Mouse (Mus musculus) cerebellum, adult 2 months (tissue): Measurements from ENCODE around the gene Arhgef2. TPM values are rescaled to one million over a fixed set of nuclear protein-coding genes. Genes with fewer than 3 reads are reported as not detected.
A peak's percentile ranks its signal among the peaks of the same experiment; 100 is the strongest.

Experiments
- DNase-seq, 2 experiments: peaks; one replicate each; pipeline ENCODE4 v3.0.0; 2021
- H3K27ac ChIP-seq: fragments of 200-500 bp; 2 replicates; pipeline ENCODE4 v1.5.1; 2012; ENCODE audit warnings: low read length, control low read depth, inconsistent platforms; ENCODE audit not compliant: insufficient read depth
- H3K27me3 ChIP-seq: fragments of 200-500 bp; 2 replicates; pipeline ENCODE4 v1.6.1; 2012; ENCODE audit warnings: inconsistent platforms, mild to moderate bottlenecking, low read length, moderate library complexity; ENCODE audit not compliant: control insufficient read depth, insufficient read depth
- H3K4me1 ChIP-seq: fragments of 200-500 bp; 2 replicates; pipeline ENCODE4 v1.6.1; 2011; ENCODE audit warnings: low read length; ENCODE audit not compliant: control insufficient read depth, insufficient read depth
- H3K4me3 ChIP-seq: fragments of 200-500 bp; replicated peaks from 2 replicates; pipeline ENCODE3; 2011; ENCODE audit warnings: mild to moderate bottlenecking, low read depth, low read length, control low read depth; ENCODE audit not compliant: insufficient read depth
- CTCF ChIP-seq: fragments of 200-500 bp; IDR thresholded peaks from 2 replicates; pipeline ENCODE4 v1.5.1; 2011; ENCODE audit warnings: low read depth, mild to moderate bottlenecking, control low read depth, low read length, moderate library complexity, borderline replicate concordance; ENCODE audit not compliant: insufficient read depth
- POLR2A ChIP-seq: fragments of 200-500 bp; IDR thresholded peaks from 2 replicates; pipeline ENCODE4 v1.6.1; 2011; ENCODE audit warnings: low read length, control low read depth, borderline replicate concordance; ENCODE audit not compliant: insufficient read depth
- WGBS: fragments of 180-500 bp; shearing (Covaris S2); methylation state at CpG from one replicate; pipeline ENCODE4 v1.1.7; 2018; 5-methylcytosine and 5-hydroxymethylcytosine counted together
- polyA plus RNA-seq: library from polyadenylated mRNA; depleted of rRNA; stranded (reverse); fragments of >200 nt; gene quantifications from 2 replicates; pipeline ENCODE4 v1.2.3, GENCODE M21; 2012

Gene Arhgef2
- polyA plus RNA-seq, 1 experiment = 129 TPM

DNA sequence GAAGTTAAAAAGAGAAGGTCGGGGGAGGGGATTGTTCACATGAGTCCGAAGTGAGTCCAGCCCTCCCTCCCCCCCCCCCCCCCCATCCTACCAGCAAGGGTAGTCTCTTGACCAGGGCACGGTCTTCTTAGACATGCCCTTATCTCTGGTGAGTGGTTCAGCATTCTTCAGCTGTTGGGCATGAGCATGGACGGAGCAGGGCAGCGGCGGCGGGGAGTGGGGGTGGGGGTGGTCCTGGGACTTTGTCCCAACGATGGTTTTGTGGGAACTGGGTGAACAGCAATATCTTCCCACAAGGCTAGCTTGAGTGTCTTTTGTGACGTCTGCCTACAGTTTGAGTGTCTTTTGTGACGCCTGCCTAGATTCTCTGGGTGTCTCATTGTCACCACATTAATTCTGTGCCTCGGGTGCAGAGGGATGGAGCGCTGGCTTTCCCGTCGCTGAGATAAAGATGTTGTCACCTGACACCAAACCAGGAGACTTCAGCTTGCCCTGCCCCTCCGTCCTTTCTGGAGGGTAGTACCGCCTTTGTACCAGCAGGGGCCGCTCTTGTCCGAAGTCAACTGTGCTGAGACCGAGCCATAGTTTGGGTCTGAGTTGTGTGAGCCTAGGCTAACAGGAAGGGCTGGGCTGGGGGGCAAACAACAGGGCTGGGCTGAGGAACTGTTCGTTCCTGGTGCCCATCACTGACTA lies 1.4 kb downstream of the Arhgef2 start:
- Histone ChIP-seq H3K4me3 (peak overlapping the region; percentile 36), H3K27ac (no peak overlapping the region), H3K27me3 (no peaks in the 10 kb centered on the region), H3K4me1 (peaks cover 2% of the 10 kb centered on the region; the same call in 1 of the 2 replicates)
- WGBS = under 1% methylated on average over 20 of the region's 20 CpGs
- peak; percentile 98 for TF ChIP-seq CTCF
- TF ChIP-seq POLR2A = no peak
- DNase-seq = peak; percentile 86 to 94

DNA sequence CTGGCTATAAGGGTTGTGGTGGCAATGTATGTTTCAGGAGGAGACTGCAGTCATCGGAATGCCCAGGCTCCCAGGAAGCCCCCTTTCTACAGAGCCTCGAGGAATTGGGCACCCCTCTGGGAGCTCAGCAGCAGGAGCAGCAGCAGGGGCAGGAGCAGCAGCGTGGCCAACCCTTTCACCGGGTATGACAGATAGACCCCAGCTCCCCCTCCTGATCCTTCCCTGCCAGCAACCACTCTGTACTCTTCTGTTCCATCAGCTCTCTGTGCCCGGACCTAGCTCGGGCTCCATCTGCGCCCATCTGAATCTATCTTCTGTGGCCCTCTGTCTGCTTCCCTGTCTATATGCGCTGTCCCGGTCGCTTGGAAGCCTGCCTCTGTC lies 2.0 kb downstream of the Arhgef2 start:
- Histone ChIP-seq H3K4me1 (peaks cover 2% of the 10 kb centered on the region; the same call in 1 of the 2 replicates), H3K27me3 (no peaks in the 10 kb centered on the region), H3K4me3 (peak overlapping the region; percentile 23), H3K27ac (no peak overlapping the region)
- no peak for TF ChIP-seq POLR2A
- TF ChIP-seq CTCF = no peak
- no peak for DNase-seq
- WGBS = 8% methylated on average over 10 of the region's 10 CpGs

- Histone ChIP-seq H3K4me1 (peaks cover 2% of the 10 kb centered on the region; the same call in 1 of the 2 replicates), H3K27ac (no peak overlapping the region), H3K27me3 (no peaks in the 10 kb centered on the region), H3K4me3 (no peak overlapping the region)
- 78% methylated on average over 4 of the region's 4 CpGs for WGBS
- no peak for TF ChIP-seq POLR2A
- TF ChIP-seq CTCF = no peak
- DNase-seq = no peak
Observed at GRCm38 (mm10) chr3:88609066-88609465, 3.3 kb downstream of the Arhgef2 start.

DNA sequence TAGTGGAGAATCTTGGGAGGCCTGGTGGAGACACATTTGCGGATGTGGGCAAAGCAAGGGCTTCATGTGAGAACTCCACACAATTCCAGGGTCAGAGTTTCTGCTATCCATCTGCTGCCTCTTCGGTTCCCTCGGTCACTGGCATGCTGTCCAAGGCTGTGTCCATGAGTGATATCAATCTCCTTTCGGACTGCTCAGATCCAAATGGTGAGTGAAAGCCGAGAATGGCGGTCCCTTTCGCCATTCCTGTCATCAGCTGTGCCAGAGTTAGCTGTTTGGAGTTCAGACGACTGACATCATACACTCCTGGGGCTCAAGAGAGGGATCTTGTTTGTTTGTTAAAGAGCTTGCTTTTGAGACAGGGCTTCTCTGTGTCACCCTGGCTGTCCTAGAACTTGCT lies 8.7 kb downstream of the Arhgef2 start:
- no peak overlapping the region for H3K4me3 ChIP-seq
- H3K4me1 ChIP-seq = peaks cover 15% of the 10 kb centered on the region
- no peaks in the 10 kb centered on the region for H3K27me3 ChIP-seq
- DNase-seq = no peak
- H3K27ac ChIP-seq = peak overlapping the region; percentile 96; the same call in 1 of the 2 replicates
- WGBS = 57% methylated on average over 8 of the region's 8 CpGs
- TF ChIP-seq CTCF = no peak
- TF ChIP-seq POLR2A = no peak

DNA sequence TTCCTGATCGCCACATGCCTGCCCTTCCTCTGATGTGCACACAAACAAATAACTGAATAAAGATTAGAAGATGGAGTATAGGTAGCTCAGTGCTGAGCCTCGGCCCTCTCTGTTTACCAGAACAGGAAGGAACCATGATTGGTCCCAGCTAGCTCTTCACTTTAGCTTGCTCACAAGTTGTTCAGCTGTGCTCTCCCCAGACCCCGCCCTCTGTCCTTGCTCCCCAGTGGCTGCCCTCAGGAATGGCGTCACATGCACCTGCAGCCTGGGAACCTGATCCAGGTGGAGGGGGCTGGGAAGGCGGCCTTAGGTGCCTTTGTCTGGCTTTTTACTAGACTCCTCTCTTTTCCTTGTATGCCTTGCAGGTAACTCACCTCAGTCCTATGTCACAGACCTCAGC lies 9.4 kb downstream of the Arhgef2 start:
- Histone ChIP-seq H3K27me3 (no peaks in the 10 kb centered on the region), H3K4me3 (peak overlapping the region; percentile 88), H3K4me1 (peaks cover 15% of the 10 kb centered on the region), H3K27ac (peak overlapping the region; percentile 96)
- WGBS = 57% methylated on average over 5 of the region's 5 CpGs
- TF ChIP-seq POLR2A (no peak), CTCF (no peak)
- peak; percentile 43 to 48 for DNase-seq

- peak overlapping the region; percentile 96 for H3K27ac ChIP-seq
- peaks cover 15% of the 10 kb centered on the region for H3K4me1 ChIP-seq
- TF ChIP-seq CTCF (no peak), POLR2A (peak; percentile 59; the same call in 1 of the 2 replicates)
- H3K27me3 ChIP-seq = no peaks in the 10 kb centered on the region
- DNase-seq = peak; percentile 80 to 84
- peak overlapping the region; percentile 88 for H3K4me3 ChIP-seq
- 7% methylated on average over 9 of the region's 9 CpGs for WGBS
Observed at GRCm38 (mm10) chr3:88615902-88616391, 10.2 kb downstream of the Arhgef2 start.

DNA sequence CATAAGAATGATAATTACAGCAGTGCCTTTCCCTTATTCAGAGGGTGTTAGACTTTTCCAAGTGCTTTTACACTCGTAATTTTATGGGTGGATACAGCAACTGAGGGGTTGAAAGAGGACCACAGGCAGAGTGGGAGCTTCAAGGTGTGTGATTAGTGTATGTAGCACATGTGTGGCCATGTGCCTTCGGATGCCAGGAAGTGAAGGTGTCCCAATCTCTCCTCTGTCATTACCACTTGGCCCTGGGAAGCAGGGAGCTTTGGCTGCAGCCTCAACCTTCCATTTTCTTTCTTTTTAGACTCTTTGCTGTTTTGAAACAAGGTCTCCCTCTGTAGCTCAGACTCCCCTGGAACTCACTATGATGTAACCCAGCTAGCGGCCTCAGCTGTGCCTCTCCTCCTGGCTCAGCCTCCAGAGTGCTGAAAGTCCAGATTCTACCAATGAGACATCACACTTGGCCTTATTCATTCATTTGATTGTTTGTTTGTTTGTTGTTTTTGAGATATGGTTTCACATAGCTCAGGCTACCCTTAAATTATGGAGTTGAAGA lies 11.3 kb downstream of the Arhgef2 start:
- DNase-seq = peak in 1 of 2 experiments; percentile 32
- Histone ChIP-seq H3K27me3 (no peaks in the 10 kb centered on the region), H3K27ac (peak overlapping the region; percentile 96), H3K4me1 (peaks cover 15% of the 10 kb centered on the region), H3K4me3 (peak overlapping the region; percentile 88)
- 15% methylated on average over 3 of the region's 3 CpGs for WGBS
- TF ChIP-seq POLR2A (no peak), CTCF (no peak)
